Mouse (Mus musculus) MEL (cell line): Measurements from ENCODE around the gene Usp25. TPM values are rescaled to one million over a fixed set of nuclear protein-coding genes. Genes with fewer than 3 reads are reported as not detected.

Experiments used
- DNase-seq: peaks from one replicate; pipeline ENCODE4 v3.0.0; 2011; ENCODE audit warnings: low read depth, low spot score
- H3K27ac ChIP-seq: 2 replicates; pipeline ENCODE4 v1.5.1; 2012; ENCODE audit warnings: low read depth, mild to moderate bottlenecking, control low read depth, low read length, moderate library complexity; ENCODE audit not compliant: control insufficient read depth
- H3K27me3 ChIP-seq, 2 experiments: fragments of 150-350 bp in 1 of 2; sonication (generic) in 1 of 2; 2 replicates each; pipeline ENCODE4 v1.6.1; 2012; ENCODE audit warnings: low read length in 2 of 2, mild to moderate bottlenecking in 2 of 2, improper control_type of control experiment in 1 of 2, moderate library complexity in 1 of 2; ENCODE audit not compliant: insufficient read depth in 2 of 2, control insufficient read depth in 1 of 2
- H3K36me3 ChIP-seq, 2 experiments: 2 replicates each; pipeline ENCODE4 v1.6.1; 2012 to 2014; ENCODE audit warnings: low read length in 2 of 2, improper control_type of control experiment in 1 of 2, inconsistent platforms in 1 of 2, mild to moderate bottlenecking in 1 of 2; ENCODE audit not compliant: insufficient read depth in 2 of 2, control insufficient read depth in 1 of 2
- H3K4me1 ChIP-seq, 2 experiments: fragments of 150-350 bp in 1 of 2; sonication (generic) in 1 of 2; 2 replicates each; pipeline ENCODE4 v1.6.1; 2012; ENCODE audit warnings: low read length in 2 of 2, improper control_type of control experiment in 1 of 2, mild to moderate bottlenecking in 1 of 2; ENCODE audit not compliant: insufficient read depth in 2 of 2, control insufficient read depth in 1 of 2
- H3K4me3 ChIP-seq, 2 experiments: fragments of 150-350 bp in 1 of 2; sonication (generic) in 1 of 2; 2 replicates each; pipeline ENCODE4 v1.5.1; 2012; ENCODE audit warnings: low read depth in 2 of 2, low read length in 2 of 2, mild to moderate bottlenecking in 2 of 2, moderate library complexity in 2 of 2, control low read depth in 1 of 2, improper control_type of control experiment in 1 of 2; ENCODE audit not compliant: control insufficient read depth in 1 of 2, insufficient read depth in 1 of 2
- H3K79me2 ChIP-seq: 2 replicates; pipeline ENCODE4 v1.6.1; 2012; ENCODE audit warnings: mild to moderate bottlenecking, low read length, moderate library complexity; ENCODE audit not compliant: control insufficient read depth, poor library complexity, insufficient read depth
- H3K9ac ChIP-seq: 2 replicates; pipeline ENCODE4 v1.6.1; 2012; ENCODE audit warnings: low read depth, mild to moderate bottlenecking, control low read depth, low read length, moderate library complexity; ENCODE audit not compliant: control insufficient read depth, poor library complexity, severe bottlenecking
- H3K9me3 ChIP-seq: fragments of 150-350 bp; sonication (generic); replicated peaks from 2 replicates; pipeline ENCODE4 v1.6.1; 2012; ENCODE audit warnings: mild to moderate bottlenecking, low read length, improper control_type of control experiment, moderate library complexity; ENCODE audit not compliant: insufficient read depth
- BHLHE40 ChIP-seq: IDR thresholded peaks from 2 replicates; pipeline ENCODE4 v1.6.1; 2012; ENCODE audit warnings: low read depth, mild to moderate bottlenecking, inconsistent platforms, low read length, improper control_type of control experiment, borderline replicate concordance
- CHD2 ChIP-seq: IDR thresholded peaks from 2 replicates; pipeline ENCODE4 v1.6.1; 2011; ENCODE audit warnings: low read length, improper control_type of control experiment
- CTCF ChIP-seq, 3 experiments: IDR thresholded peaks in 2 of 3; conservative IDR thresholded peaks in 1 of 3; 2 replicates each; pipeline ENCODE4 v1.5.1; 2011 to 2012; ENCODE audit warnings: low read length in 3 of 3, low read depth in 2 of 3, mild to moderate bottlenecking in 2 of 3, improper control_type of control experiment in 1 of 3, inconsistent platforms in 1 of 3, mixed read lengths in 1 of 3, moderate library complexity in 1 of 3; ENCODE audit not compliant: control insufficient read depth in 1 of 3, insufficient read depth in 1 of 3, poor library complexity in 1 of 3, severe bottlenecking in 1 of 3
- GABPA ChIP-seq: IDR thresholded peaks from 2 replicates; pipeline ENCODE4 v1.6.1; 2012; ENCODE audit warnings: low read depth, mild to moderate bottlenecking, inconsistent platforms, low read length, improper control_type of control experiment, moderate library complexity
- MAZ ChIP-seq: IDR thresholded peaks from 2 replicates; pipeline ENCODE4 v1.6.1; 2012; ENCODE audit warnings: low read depth, mild to moderate bottlenecking, inconsistent platforms, low read length, improper control_type of control experiment
- MXI1 ChIP-seq: IDR thresholded peaks from 2 replicates; pipeline ENCODE4 v1.6.1; 2011; ENCODE audit warnings: mild to moderate bottlenecking, low read depth, low read length, improper control_type of control experiment
- MYC ChIP-seq: IDR thresholded peaks from 2 replicates; pipeline ENCODE4 v1.6.1; 2011; ENCODE audit warnings: low read depth, mild to moderate bottlenecking, low read length, improper control_type of control experiment, moderate library complexity
- NELFE ChIP-seq: IDR thresholded peaks from 2 replicates; pipeline ENCODE4 v1.6.1; 2011; ENCODE audit warnings: low read depth, low read length, improper control_type of control experiment
- POLR2A ChIP-seq, 2 experiments: IDR thresholded peaks; 2 replicates each; pipeline ENCODE4 v1.6.1; 2011 to 2012; ENCODE audit warnings: low read length in 2 of 2, mild to moderate bottlenecking in 2 of 2, control low read depth in 1 of 2, improper control_type of control experiment in 1 of 2, low read depth in 1 of 2, moderate library complexity in 1 of 2; ENCODE audit not compliant: control insufficient read depth in 1 of 2, insufficient read depth in 1 of 2, poor library complexity in 1 of 2
- POLR2AphosphoS2 ChIP-seq: IDR thresholded peaks from 2 replicates; pipeline ENCODE4 v1.6.1; 2011; ENCODE audit warnings: low read length, improper control_type of control experiment
- POLR2AphosphoS5 ChIP-seq: IDR thresholded peaks from 2 replicates; pipeline ENCODE4 v1.6.1; 2012; ENCODE audit warnings: low read depth, borderline replicate concordance, mild to moderate bottlenecking, inconsistent platforms, low read length, moderate library complexity, mixed read lengths
- RAD21 ChIP-seq: IDR thresholded peaks from 2 replicates; pipeline ENCODE4 v1.6.1; 2011; ENCODE audit warnings: mild to moderate bottlenecking, low read depth, low read length, improper control_type of control experiment
- SMC3 ChIP-seq: IDR thresholded peaks from 2 replicates; pipeline ENCODE4 v1.6.1; 2011; ENCODE audit warnings: low read depth, low read length, improper control_type of control experiment
- TBP ChIP-seq: IDR thresholded peaks from 2 replicates; pipeline ENCODE4 v1.8.0; 2011; ENCODE audit warnings: low read depth, low read length, improper control_type of control experiment
- TCF12 ChIP-seq: IDR thresholded peaks from 2 replicates; pipeline ENCODE4 v1.6.1; 2014; ENCODE audit warnings: low read depth, mild to moderate bottlenecking, inconsistent platforms, low read length, improper control_type of control experiment, moderate library complexity
- ZC3H11A ChIP-seq: IDR thresholded peaks from 2 replicates; pipeline ENCODE4 v1.6.1; 2012; ENCODE audit warnings: low read depth, mild to moderate bottlenecking, inconsistent platforms, low read length, improper control_type of control experiment
- ZMIZ1 ChIP-seq: IDR thresholded peaks from 2 replicates; pipeline ENCODE4 v1.6.1; 2012; ENCODE audit warnings: low read depth, mild to moderate bottlenecking, inconsistent platforms, low read length, improper control_type of control experiment, moderate library complexity
- polyA plus RNA-seq, 2 experiments: library from polyadenylated mRNA; stranded (reverse) in 1 of 2; unstranded in 1 of 2; fragments of >175 nt in 1 of 2; fragments of >200 nt in 1 of 2; gene quantifications; 2 replicates each; pipeline versions ENCODE4 v1.2.1 to v1.2.4; 2012; ENCODE audit warnings: low replicate concordance in 2 of 2, low read depth in 1 of 2; ENCODE audit not compliant: insufficient read length in 2 of 2, insufficient read depth in 1 of 2, missing spikeins in 1 of 2
- total RNA-seq: library from RNA; depleted of rRNA; stranded (reverse); fragments of 300-350 nt; gene quantifications from 2 replicates; pipeline ENCODE4 v1.2.3, GENCODE M21; 2012

Usp25 gene
- total and polyA plus RNA-seq, 3 experiments, result 43.0 to 45.6 TPM; not detected in 1

- Histone ChIP-seq H3K27me3 (no peaks in the 10 kb centered on the region), H3K4me1 (no peaks in the 10 kb centered on the region), H3K9ac (no peak overlapping the region), H3K79me2 (no peaks in the 10 kb centered on the region), H3K36me3 (peaks cover 0 to 6% of the 10 kb centered on the region in 2 experiments; a peak in 2 of 4 replicates), H3K9me3 (no peaks in the 10 kb centered on the region), H3K27ac (no peak overlapping the region), H3K4me3 (no peak overlapping the region)
- DNase-seq, result no peak
- TF ChIP-seq MXI1 (no peak), BHLHE40 (no peak), POLR2AphosphoS5 (no peak), GABPA (no peak), MYC (no peak), ZC3H11A (no peak)
These were observed 90.2 kb downstream of the Usp25 start for GRCm38 (mm10) chr16:77103637-77104264.

GRCm38 (mm10) chr16:77111268-77111667 is 97.8 kb downstream of the Usp25 start:
- no peak overlapping the region for H3K27ac ChIP-seq
- no peaks in the 10 kb centered on the region for H3K9me3 ChIP-seq
- no peak for DNase-seq
- TF ChIP-seq POLR2A (IDR thresholded peaks at IDR 0.05; ENCODE audit: control insufficient read depth in 1 of 2, insufficient read depth in 1 of 2, low read depth in 1 of 2, low read length in 2 of 2, poor library complexity in 1 of 2), result no peak
- no peak for TF ChIP-seq MYC
- TF ChIP-seq RAD21, result no peak
- TF ChIP-seq MXI1, result no peak
- no peak for TF ChIP-seq NELFE
- no peak for TF ChIP-seq POLR2AphosphoS2
- TF ChIP-seq POLR2AphosphoS5, result no peak
- TF ChIP-seq TCF12, result no peak
- no peak for TF ChIP-seq CTCF (IDR thresholded peaks at IDR 0.05 in 2 of 3, conservative IDR thresholded peaks at IDR 0.05 in 1 of 3; ENCODE audit: control insufficient read depth in 1 of 3, insufficient read depth in 1 of 3, low read depth in 2 of 3, low read length in 3 of 3, poor library complexity in 1 of 3, severe bottlenecking in 1 of 3)
- no peak for TF ChIP-seq SMC3
- TF ChIP-seq TBP, result no peak
- no peak for TF ChIP-seq CHD2
- TF ChIP-seq ZMIZ1, result no peak
- no peak for TF ChIP-seq MAZ
- TF ChIP-seq, all 39 proteins: peak for 0
- no peaks in the 10 kb centered on the region for H3K27me3 ChIP-seq
- no peaks in the 10 kb centered on the region for H3K4me1 ChIP-seq
- H3K36me3 ChIP-seq, result peaks cover 0 to 11% of the 10 kb centered on the region in 2 experiments; a peak in 2 of 4 replicates
- no peak overlapping the region for H3K4me3 ChIP-seq
- no peak overlapping the region for H3K9ac ChIP-seq
- no peaks in the 10 kb centered on the region for H3K79me2 ChIP-seq
